Mouse (Mus musculus): ENCODE data around the gene Synpo2l. TPM values are rescaled to one million over a fixed set of nuclear protein-coding genes. Genes with fewer than 3 reads are reported as not detected.

Gene Synpo2l
- polyA plus RNA-seq, 1 experiment, result 0.38 TPM

DNA sequence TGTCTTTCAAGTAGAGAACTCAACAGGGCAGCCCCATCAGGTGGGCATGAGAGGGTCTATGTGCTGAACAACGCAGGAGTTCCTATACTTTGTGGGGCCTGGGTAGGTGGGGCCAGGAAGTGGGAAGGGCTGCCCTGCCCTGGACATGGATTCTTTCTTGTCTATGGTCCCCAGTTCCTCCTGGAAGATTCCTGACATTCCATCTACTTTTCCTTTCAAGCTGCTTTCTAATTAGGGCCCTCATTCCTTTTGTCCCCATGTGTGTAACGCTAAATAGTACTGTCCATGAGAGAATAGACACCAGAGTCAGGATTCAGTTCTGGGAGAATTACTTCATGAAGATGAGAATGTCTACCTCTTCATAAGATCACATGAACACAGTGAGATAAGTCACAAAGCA, 4.6 kb downstream of the Synpo2l start:
- Histone ChIP-seq H3K4me1 (ENCODE audit: control insufficient read depth, insufficient read depth, low read length) (peaks cover 5% of the 10 kb centered on the region), H3K27me3 (ENCODE audit: control insufficient read depth, insufficient read depth, low read length) (no peaks in the 10 kb centered on the region), H3K4me3 (ENCODE audit: control insufficient read depth, low read depth, low read length) (no peak overlapping the region), H3K36me3 (ENCODE audit: control insufficient read depth, insufficient read depth, low read length) (no peaks in the 10 kb centered on the region), H3K27ac (ENCODE audit: control insufficient read depth, insufficient read depth, low read depth, low read length) (no peak overlapping the region)
- TF ChIP-seq POLR2A (IDR thresholded peaks at IDR 0.05; ENCODE audit: control insufficient read depth, low read depth, low read length) (no peak), CTCF (IDR thresholded peaks at IDR 0.05; ENCODE audit: control insufficient read depth, insufficient read depth, insufficient replicate concordance, low read depth, low read length) (no peak)

- peaks cover 5% of the 10 kb centered on the region for H3K4me1 ChIP-seq (ENCODE audit: control insufficient read depth, insufficient read depth, low read length)
- no peak overlapping the region for H3K4me3 ChIP-seq (ENCODE audit: control insufficient read depth, low read depth, low read length)
- no peaks in the 10 kb centered on the region for H3K27me3 ChIP-seq (ENCODE audit: control insufficient read depth, insufficient read depth, low read length)
- H3K36me3 ChIP-seq (ENCODE audit: control insufficient read depth, insufficient read depth, low read length), result no peaks in the 10 kb centered on the region
- no peak overlapping the region for H3K27ac ChIP-seq (ENCODE audit: control insufficient read depth, insufficient read depth, low read depth, low read length)
- TF ChIP-seq POLR2A (IDR thresholded peaks at IDR 0.05; ENCODE audit: control insufficient read depth, low read depth, low read length) (no peak), CTCF (IDR thresholded peaks at IDR 0.05; ENCODE audit: control insufficient read depth, insufficient read depth, insufficient replicate concordance, low read depth, low read length) (no peak)
Observed at GRCm38 (mm10) chr14:20662740-20663139, 5.4 kb downstream of the Synpo2l start.

GRCm38 (mm10) chr14:20661661-20662331, 6.4 kb downstream of the Synpo2l start:
- H3K27ac ChIP-seq (ENCODE audit: control insufficient read depth, insufficient read depth, low read depth, low read length), result no peak overlapping the region

GRCm38 (mm10) chr14:20660827-20661660, 7.1 kb downstream of the Synpo2l start:
- Histone ChIP-seq H3K36me3 (ENCODE audit: control insufficient read depth, insufficient read depth, low read length) (no peaks in the 10 kb centered on the region), H3K4me1 (ENCODE audit: control insufficient read depth, insufficient read depth, low read length) (peaks cover 10% of the 10 kb centered on the region), H3K27me3 (ENCODE audit: control insufficient read depth, insufficient read depth, low read length) (no peaks in the 10 kb centered on the region), H3K4me3 (ENCODE audit: control insufficient read depth, low read depth, low read length) (peak overlapping the region; percentile 74), H3K27ac (ENCODE audit: control insufficient read depth, insufficient read depth, low read depth, low read length) (no peak overlapping the region)
- peak; percentile 23; the same call in 1 of the 2 replicates for TF ChIP-seq POLR2A (IDR thresholded peaks at IDR 0.05; ENCODE audit: control insufficient read depth, low read depth, low read length)
- peak; percentile 82; the same call in 1 of the 2 replicates for TF ChIP-seq CTCF (IDR thresholded peaks at IDR 0.05; ENCODE audit: control insufficient read depth, insufficient read depth, insufficient replicate concordance, low read depth, low read length)

More at GRCm38 (mm10) chr14:20661661-20662331, 6.4 kb downstream of the Synpo2l start:
- no peak for TF ChIP-seq CTCF (IDR thresholded peaks at IDR 0.05; ENCODE audit: control insufficient read depth, insufficient read depth, insufficient replicate concordance, low read depth, low read length)
- TF ChIP-seq POLR2A (IDR thresholded peaks at IDR 0.05; ENCODE audit: control insufficient read depth, low read depth, low read length), result no peak
- Histone ChIP-seq H3K4me1 (ENCODE audit: control insufficient read depth, insufficient read depth, low read length) (peaks cover 5% of the 10 kb centered on the region), H3K4me3 (ENCODE audit: control insufficient read depth, low read depth, low read length) (peak overlapping the region; percentile 74), H3K27me3 (ENCODE audit: control insufficient read depth, insufficient read depth, low read length) (no peaks in the 10 kb centered on the region), H3K36me3 (ENCODE audit: control insufficient read depth, insufficient read depth, low read length) (no peaks in the 10 kb centered on the region)

- H3K27ac ChIP-seq (ENCODE audit: control insufficient read depth, insufficient read depth, low read depth, low read length), result no peak overlapping the region
- peaks cover 11% of the 10 kb centered on the region for H3K4me1 ChIP-seq (ENCODE audit: control insufficient read depth, insufficient read depth, low read length)
- TF ChIP-seq POLR2A (IDR thresholded peaks at IDR 0.05; ENCODE audit: control insufficient read depth, low read depth, low read length) (no peak), CTCF (IDR thresholded peaks at IDR 0.05; ENCODE audit: control insufficient read depth, insufficient read depth, insufficient replicate concordance, low read depth, low read length) (no peak)
- no peak overlapping the region for H3K4me3 ChIP-seq (ENCODE audit: control insufficient read depth, low read depth, low read length)
- no peaks in the 10 kb centered on the region for H3K36me3 ChIP-seq (ENCODE audit: control insufficient read depth, insufficient read depth, low read length)
- no peaks in the 10 kb centered on the region for H3K27me3 ChIP-seq (ENCODE audit: control insufficient read depth, insufficient read depth, low read length)
Observed at GRCm38 (mm10) chr14:20659687-20660086, 8.5 kb downstream of the Synpo2l start.

DNA sequence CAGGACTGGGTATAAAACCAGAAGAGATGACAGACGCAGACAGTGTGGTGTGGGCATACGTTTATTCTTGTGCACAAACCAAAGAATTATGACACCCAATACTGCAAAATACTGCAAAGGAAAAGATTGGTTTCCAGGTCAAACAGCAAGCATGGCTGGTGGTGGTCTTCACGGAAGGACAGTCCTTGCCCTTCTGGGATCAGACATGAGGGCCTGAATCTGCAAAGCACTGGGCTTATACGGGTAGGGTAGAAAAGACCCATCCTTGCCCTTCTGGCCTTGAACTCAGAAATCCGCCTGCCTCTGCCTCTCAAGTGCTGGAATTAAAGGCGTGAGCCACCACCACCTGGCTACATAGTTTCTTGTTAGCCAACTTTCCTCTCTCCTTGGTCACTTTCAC, 9.3 kb downstream of the Synpo2l start:
- no peak for TF ChIP-seq CTCF (IDR thresholded peaks at IDR 0.05; ENCODE audit: control insufficient read depth, insufficient read depth, insufficient replicate concordance, low read depth, low read length)
- TF ChIP-seq POLR2A (IDR thresholded peaks at IDR 0.05; ENCODE audit: control insufficient read depth, low read depth, low read length), result no peak
- Histone ChIP-seq H3K27me3 (ENCODE audit: control insufficient read depth, insufficient read depth, low read length) (no peaks in the 10 kb centered on the region), H3K4me3 (ENCODE audit: control insufficient read depth, low read depth, low read length) (no peak overlapping the region), H3K36me3 (ENCODE audit: control insufficient read depth, insufficient read depth, low read length) (no peaks in the 10 kb centered on the region), H3K4me1 (ENCODE audit: control insufficient read depth, insufficient read depth, low read length) (peaks cover 11% of the 10 kb centered on the region), H3K27ac (ENCODE audit: control insufficient read depth, insufficient read depth, low read depth, low read length) (no peak overlapping the region)

DNA sequence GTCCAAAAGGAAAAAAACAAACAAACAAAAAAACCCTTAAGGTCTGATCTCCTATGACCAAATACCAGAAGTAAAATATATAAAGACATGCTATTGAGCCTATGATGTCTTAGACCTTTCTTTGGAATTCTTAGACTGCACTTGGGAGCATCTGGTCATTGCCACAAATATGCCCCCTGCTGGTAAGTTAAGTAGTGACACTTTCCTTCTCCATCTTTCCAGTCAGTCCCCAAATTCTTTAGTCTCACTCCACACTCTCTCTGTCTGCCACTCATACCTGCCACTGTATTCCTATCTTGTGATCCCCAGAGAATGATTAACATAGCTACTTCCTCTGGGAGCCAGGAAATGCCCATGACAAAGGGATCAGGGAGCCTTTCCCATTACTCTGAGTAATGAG, 9.8 kb downstream of the Synpo2l start:
- Histone ChIP-seq H3K4me3 (ENCODE audit: control insufficient read depth, low read depth, low read length) (no peak overlapping the region), H3K36me3 (ENCODE audit: control insufficient read depth, insufficient read depth, low read length) (no peaks in the 10 kb centered on the region), H3K27ac (ENCODE audit: control insufficient read depth, insufficient read depth, low read depth, low read length) (no peak overlapping the region), H3K4me1 (ENCODE audit: control insufficient read depth, insufficient read depth, low read length) (peaks cover 11% of the 10 kb centered on the region), H3K27me3 (ENCODE audit: control insufficient read depth, insufficient read depth, low read length) (no peaks in the 10 kb centered on the region)
- TF ChIP-seq CTCF (IDR thresholded peaks at IDR 0.05; ENCODE audit: control insufficient read depth, insufficient read depth, insufficient replicate concordance, low read depth, low read length) (no peak), POLR2A (IDR thresholded peaks at IDR 0.05; ENCODE audit: control insufficient read depth, low read depth, low read length) (no peak)

Data from testis, adult 2 months (tissue).